Mouse (Mus musculus) subcutaneous adipose tissue, adult 2 months (tissue): ENCODE data around the gene Bysl. TPM values are rescaled to one million over a fixed set of nuclear protein-coding genes. Genes with fewer than 3 reads are reported as not detected.

Experiments
- polyA plus RNA-seq: library from polyadenylated mRNA; depleted of rRNA; stranded (reverse); fragments of >200 nt; gene quantifications from 2 replicates; pipeline ENCODE4 v1.2.3, GENCODE M21; 2012; ENCODE audit warnings: low replicate concordance; rRNA removed

Bysl gene
- 12.1 and 16.8 TPM in 2 replicates for polyA plus RNA-seq

GRCm38 (mm10) chr17:47610849-47611660 is at the start of gene Bysl, which contains the start of the genes Med20 and Gm20517:
Gene Bysl, minus strand, starts transcription at chr17:47611492.
Gene Med20, plus strand, starts transcription at chr17:47611582.
Gene Gm20517, plus strand, starts transcription at chr17:47611589.

GRCm38 (mm10) chr17:47630678-47631065 is 19.4 kb upstream of the Bysl start, which contains the start of gene Usp49:
Gene Usp49, plus strand, starts transcription at chr17:47630690.

Other genes with a start within 250 kb of the Bysl start
- gene Mrps10, start 242.6 kb downstream of the Bysl start, polyA plus RNA-seq = 31.0 and 34.9 TPM in 2 replicates
- gene Guca1b, start 226.1 kb downstream of the Bysl start, polyA plus RNA-seq = 0.75 and 2.6 TPM in 2 replicates
- gene Guca1a, start 210.9 kb downstream of the Bysl start, polyA plus RNA-seq = 1.5 and 5.1 TPM in 2 replicates
- gene AI661453, start 174.9 kb downstream of the Bysl start, polyA plus RNA-seq = 1.6 and 4.0 TPM in 2 replicates
- gene 1700001C19Rik, start 174.1 kb downstream of the Bysl start, polyA plus RNA-seq = 0.06 and 0.39 TPM in 2 replicates
- 25.0 and 34.5 TPM in 2 replicates for gene Taf8, start 109.2 kb downstream of the Bysl start, polyA plus RNA-seq
- gene Ccnd3, start 106.4 kb downstream of the Bysl start, polyA plus RNA-seq = 165 and 189 TPM in 2 replicates
- 30.1 and 35.1 TPM in 2 replicates for gene Med20, start 90 bp upstream of the Bysl start, polyA plus RNA-seq
- gene Gm20517, start 97 bp upstream of the Bysl start, polyA plus RNA-seq = 0.92 and 3.5 TPM in 2 replicates
- 10.6 and 11.0 TPM in 2 replicates for gene Usp49, start 19.2 kb upstream of the Bysl start, polyA plus RNA-seq
- gene Tomm6, start 76.9 kb upstream of the Bysl start, polyA plus RNA-seq = 108 and 152 TPM in 2 replicates
- 13.8 and 15.6 TPM in 2 replicates for gene Frs3, start 77.5 kb upstream of the Bysl start, polyA plus RNA-seq
- gene Gm21981, start 83.0 kb upstream of the Bysl start, polyA plus RNA-seq = 2.8 and 5.5 TPM in 2 replicates
- 7.4 and 9.1 TPM in 2 replicates for gene Prickle4, start 83.2 kb upstream of the Bysl start, polyA plus RNA-seq
- 0.50 and 0.56 TPM in 2 replicates for gene Pgc, start 115.3 kb upstream of the Bysl start, polyA plus RNA-seq
- gene Tfeb, start 125.5 kb upstream of the Bysl start, polyA plus RNA-seq = 20.9 and 24.8 TPM in 2 replicates
- 10.0 and 35.1 TPM in 2 replicates for gene Mdfi, start 223.2 kb upstream of the Bysl start, polyA plus RNA-seq